Mouse (Mus musculus): ENCODE measurements around the gene Dnaaf2.

Dnaaf2 gene

GRCm38 (mm10) chr12:69198164-69198535 lies at the start of gene Dnaaf2:
Gene Dnaaf2 (minus strand): TSS chr12:69198429.
- peak; percentile 70 for DNase-seq (ENCODE audit: low spot score)

- DNase-seq (ENCODE audit: low spot score): peak; percentile 51
Observed at GRCm38 (mm10) chr12:69241771-69242431, 43.7 kb upstream of the Dnaaf2 start.

GRCm38 (mm10) chr12:69241405-69241770 lies 43.2 kb upstream of the Dnaaf2 start:
- DNase-seq (ENCODE audit: low spot score): no peak

GRCm38 (mm10) chr12:69240876-69241275 lies 42.6 kb upstream of the Dnaaf2 start, which contains the start of gene Klhdc1:
Gene Klhdc1 (plus strand): TSS chr12:69241176.
- no peak for DNase-seq (ENCODE audit: low spot score)

- DNase-seq (ENCODE audit: low spot score): no peak
Observed at GRCm38 (mm10) chr12:69238284-69238683, 40.1 kb upstream of the Dnaaf2 start.

GRCm38 (mm10) chr12:69235782-69236181 lies 37.6 kb upstream of the Dnaaf2 start:
- DNase-seq (ENCODE audit: low spot score): no peak

GRCm38 (mm10) chr12:69229251-69229650 lies 31.0 kb upstream of the Dnaaf2 start:
- DNase-seq (ENCODE audit: low spot score): no peak

GRCm38 (mm10) chr12:69227776-69228466 lies 29.7 kb upstream of the Dnaaf2 start, which contains the start of gene Pole2:
Gene Pole2 (minus strand): TSS chr12:69228195.
- DNase-seq (ENCODE audit: low spot score): peak; percentile 84

- no peak for DNase-seq (ENCODE audit: low spot score)
Observed at GRCm38 (mm10) chr12:69220613-69221277, 22.5 kb upstream of the Dnaaf2 start.

- DNase-seq (ENCODE audit: low spot score): no peak
Observed at GRCm38 (mm10) chr12:69216587-69216986, 18.4 kb upstream of the Dnaaf2 start.

GRCm38 (mm10) chr12:69215000-69215785 lies 17.0 kb upstream of the Dnaaf2 start:
- peak; percentile 91 for DNase-seq (ENCODE audit: low spot score)

GRCm38 (mm10) chr12:69214393-69214792 lies 16.2 kb upstream of the Dnaaf2 start:
- DNase-seq (ENCODE audit: low spot score): no peak

GRCm38 (mm10) chr12:69213186-69213777 lies 15.1 kb upstream of the Dnaaf2 start:
- DNase-seq (ENCODE audit: low spot score): no peak

- no peak for DNase-seq (ENCODE audit: low spot score)
Observed at GRCm38 (mm10) chr12:69211057-69211456, 12.8 kb upstream of the Dnaaf2 start.

- DNase-seq (ENCODE audit: low spot score): no peak
Observed at GRCm38 (mm10) chr12:69210056-69210979, 12.1 kb upstream of the Dnaaf2 start.

- no peak for DNase-seq (ENCODE audit: low spot score)
Observed at GRCm38 (mm10) chr12:69208520-69208919, 10.3 kb upstream of the Dnaaf2 start.

- no peak for DNase-seq (ENCODE audit: low spot score)
Observed at GRCm38 (mm10) chr12:69207926-69208325, 9.7 kb upstream of the Dnaaf2 start.

- no peak for DNase-seq (ENCODE audit: low spot score)
Observed at GRCm38 (mm10) chr12:69207396-69207795, 9.2 kb upstream of the Dnaaf2 start.

GRCm38 (mm10) chr12:69204052-69204833 lies 6.0 kb upstream of the Dnaaf2 start, which contains the start of gene Gm49384:
Gene Gm49384 (minus strand): TSS chr12:69204267.
- DNase-seq (ENCODE audit: low spot score): no peak

- no peak for DNase-seq (ENCODE audit: low spot score)
Observed at GRCm38 (mm10) chr12:69198985-69199384, 756 bp upstream of the Dnaaf2 start.

Data from adipocyte (in vitro differentiated cells).